Mouse (Mus musculus): ENCODE measurements at regions not wholly inside any gene's neighbourhood (a gene's known extent, or its start where the extent isn't known, plus 50 kb on each side); places are given as distances from the start of the nearest gene placed in this dataset.

DNA sequence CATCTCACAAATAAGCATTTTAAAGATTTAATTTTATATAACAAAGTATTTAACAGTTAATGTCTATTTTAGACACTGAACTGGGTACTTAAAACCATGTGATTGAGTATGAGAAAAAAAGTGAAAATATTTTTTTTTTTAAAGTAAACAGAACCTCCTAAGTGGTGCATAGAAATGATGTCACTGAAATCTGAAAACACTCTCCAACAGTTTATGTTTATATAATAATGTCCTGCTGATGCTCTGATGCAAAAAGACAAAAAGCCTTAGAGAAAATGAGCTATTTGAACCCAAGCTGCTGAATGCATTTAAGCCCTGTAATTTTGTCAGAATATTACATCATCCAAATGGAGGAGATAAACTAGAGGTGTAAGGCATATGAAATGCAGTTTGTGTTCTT, 3447.1 kb downstream of the 9330182O14Rik start:
- Histone ChIP-seq H3K9ac (no peak overlapping the region), H3K4me1 (replicated peaks; ENCODE audit: control insufficient read depth, insufficient read depth, low read length) (no peaks in the 10 kb centered on the region), H3K4me3 (replicated peaks; ENCODE audit: low read length) (no peak overlapping the region), H3K4me2 (replicated peaks) (no peak overlapping the region), H3K9me3 (ENCODE audit: control insufficient read depth, low read length) (no peaks in the 10 kb centered on the region), H3K27me3 (ENCODE audit: control insufficient read depth, insufficient read depth, low read length) (no peaks in the 10 kb centered on the region), H3K27ac (no peak overlapping the region), H3K36me3 (replicated peaks; ENCODE audit: control insufficient read depth, insufficient read depth) (no peaks in the 10 kb centered on the region)
- no peak for DNase-seq (ENCODE audit: low spot score)
- no peak for ATAC-seq (ENCODE audit: low FRiP score)

DNA sequence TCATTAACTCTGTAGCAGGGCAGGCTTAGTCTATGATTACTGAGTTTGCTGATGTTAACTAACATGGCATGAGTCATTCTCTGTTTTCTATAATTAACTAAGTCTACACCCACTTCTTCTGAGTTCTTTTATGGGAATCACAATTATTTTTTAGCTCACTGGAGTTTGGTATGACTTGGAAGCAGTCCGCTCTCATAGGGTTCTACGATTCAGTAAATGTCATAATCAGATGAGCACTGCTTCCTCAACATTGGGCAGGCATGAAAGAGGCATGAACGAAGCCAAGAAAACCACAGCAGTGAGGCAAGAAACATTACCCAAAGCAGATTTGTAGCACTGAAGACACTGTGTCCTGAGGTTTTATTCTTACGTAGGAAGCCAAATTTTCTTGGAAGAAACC, 3451.6 kb downstream of the 9330182O14Rik start:
- H3K9me3 ChIP-seq (ENCODE audit: control insufficient read depth, low read length) = no peaks in the 10 kb centered on the region
- DNase-seq (ENCODE audit: low spot score) (no peak), ATAC-seq (ENCODE audit: low FRiP score) (no peak)

DNA sequence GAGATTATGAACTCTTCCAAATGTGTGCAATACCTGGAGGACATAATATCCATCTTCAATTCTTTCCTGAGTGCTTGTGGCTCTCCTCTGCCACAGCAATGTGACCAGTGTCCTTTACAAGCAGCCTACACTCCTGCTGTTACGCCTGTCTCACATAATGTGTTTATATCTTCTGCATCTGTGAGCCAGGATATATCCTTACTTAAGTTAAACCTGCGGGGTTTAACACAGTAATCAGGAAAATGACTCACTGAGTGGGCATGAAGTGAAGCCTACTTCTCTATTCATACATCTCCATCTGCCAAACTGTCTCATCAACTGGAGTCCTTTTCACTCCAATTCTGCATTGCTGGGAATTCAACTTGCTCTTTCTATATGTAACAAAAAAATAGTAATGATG, 3453.9 kb downstream of the 9330182O14Rik start:
- 80% methylated on average over 2 of the region's 2 CpGs for WGBS
- Histone ChIP-seq H3K27ac (no peak overlapping the region), H3K4me3 (replicated peaks; ENCODE audit: low read length) (no peak overlapping the region), H3K36me3 (replicated peaks; ENCODE audit: control insufficient read depth, insufficient read depth) (no peaks in the 10 kb centered on the region), H3K9ac (no peak overlapping the region), H3K4me1 (replicated peaks; ENCODE audit: control insufficient read depth, insufficient read depth, low read length) (no peaks in the 10 kb centered on the region), H3K9me3 (ENCODE audit: control insufficient read depth, low read length) (no peaks in the 10 kb centered on the region), H3K27me3 (ENCODE audit: control insufficient read depth, insufficient read depth, low read length) (no peaks in the 10 kb centered on the region), H3K4me2 (replicated peaks) (no peak overlapping the region)
- no peak for ATAC-seq (ENCODE audit: low FRiP score)
- no peak for DNase-seq (ENCODE audit: low spot score)

More for the DNA sequence above, 3451.6 kb downstream of the 9330182O14Rik start:
- Histone ChIP-seq H3K27me3 (ENCODE audit: control insufficient read depth, insufficient read depth, low read length) (no peaks in the 10 kb centered on the region), H3K4me2 (replicated peaks) (no peak overlapping the region), H3K9ac (no peak overlapping the region), H3K4me3 (replicated peaks; ENCODE audit: low read length) (no peak overlapping the region), H3K4me1 (replicated peaks; ENCODE audit: control insufficient read depth, insufficient read depth, low read length) (no peaks in the 10 kb centered on the region), H3K27ac (no peak overlapping the region), H3K36me3 (replicated peaks; ENCODE audit: control insufficient read depth, insufficient read depth) (no peaks in the 10 kb centered on the region)
- WGBS = 92% methylated on average over 4 of the region's 4 CpGs

DNA sequence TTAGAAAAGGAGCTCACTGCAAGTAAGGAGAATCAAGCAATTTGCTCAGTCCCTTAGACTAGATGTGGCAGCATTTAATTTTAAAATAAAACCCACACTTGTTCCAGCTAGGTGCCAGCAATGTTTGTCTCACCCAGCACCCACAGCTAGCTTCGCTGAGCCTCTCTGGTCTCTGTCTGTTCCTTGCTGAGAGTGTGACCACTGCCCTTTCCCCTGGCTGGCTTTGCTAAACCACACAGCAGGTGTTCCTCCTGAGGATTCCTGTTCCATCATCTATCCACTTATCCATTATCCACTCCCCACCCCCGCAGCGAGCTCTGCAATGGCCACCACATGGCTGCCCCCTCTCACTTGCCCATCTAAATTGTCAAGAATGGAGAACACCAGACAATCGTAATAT, 3473.5 kb downstream of the 9330182O14Rik start:
- Histone ChIP-seq H3K4me2 (replicated peaks) (no peak overlapping the region), H3K9ac (no peak overlapping the region), H3K9me3 (ENCODE audit: control insufficient read depth, low read length) (no peaks in the 10 kb centered on the region), H3K4me1 (replicated peaks; ENCODE audit: control insufficient read depth, insufficient read depth, low read length) (no peaks in the 10 kb centered on the region), H3K27me3 (ENCODE audit: control insufficient read depth, insufficient read depth, low read length) (no peaks in the 10 kb centered on the region), H3K36me3 (replicated peaks; ENCODE audit: control insufficient read depth, insufficient read depth) (no peaks in the 10 kb centered on the region), H3K4me3 (replicated peaks; ENCODE audit: low read length) (no peak overlapping the region), H3K27ac (no peak overlapping the region)
- ATAC-seq (ENCODE audit: low FRiP score) (no peak), DNase-seq (ENCODE audit: low spot score) (no peak)
- WGBS = 91% methylated on average over 4 of the region's 4 CpGs

DNA sequence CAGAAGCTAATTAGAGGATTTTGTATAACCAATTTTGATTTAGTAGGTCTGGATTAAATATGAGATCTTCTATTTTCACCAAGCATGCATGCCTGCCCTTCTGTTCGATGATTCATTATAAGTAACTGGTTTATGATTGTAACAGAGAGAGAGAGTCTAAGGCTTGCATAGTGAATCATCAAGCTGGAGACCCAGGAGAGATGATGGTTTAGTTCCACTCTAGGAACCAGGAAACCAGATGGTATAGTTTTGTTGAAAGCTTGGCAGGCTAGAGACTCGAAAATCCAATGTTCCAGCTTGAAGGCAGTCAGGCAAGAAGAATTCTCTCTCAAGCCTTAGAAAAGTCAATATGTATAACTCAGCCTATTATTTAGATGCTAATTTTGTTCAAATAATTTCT, 3475.7 kb downstream of the 9330182O14Rik start:
- no peaks in the 10 kb centered on the region for H3K4me1 ChIP-seq (replicated peaks; ENCODE audit: control insufficient read depth, insufficient read depth, low read length)
- H3K9ac ChIP-seq = no peak overlapping the region
- WGBS = 85% methylated on average over 2 of the region's 2 CpGs
- no peaks in the 10 kb centered on the region for H3K27me3 ChIP-seq (ENCODE audit: control insufficient read depth, insufficient read depth, low read length)
- H3K36me3 ChIP-seq (replicated peaks; ENCODE audit: control insufficient read depth, insufficient read depth) = no peaks in the 10 kb centered on the region
- no peak overlapping the region for H3K27ac ChIP-seq
- H3K4me2 ChIP-seq (replicated peaks) = no peak overlapping the region
- H3K4me3 ChIP-seq (replicated peaks; ENCODE audit: low read length) = no peak overlapping the region
- DNase-seq (ENCODE audit: low spot score) = no peak
- ATAC-seq (ENCODE audit: low FRiP score) = no peak
- no peaks in the 10 kb centered on the region for H3K9me3 ChIP-seq (ENCODE audit: control insufficient read depth, low read length)

DNA sequence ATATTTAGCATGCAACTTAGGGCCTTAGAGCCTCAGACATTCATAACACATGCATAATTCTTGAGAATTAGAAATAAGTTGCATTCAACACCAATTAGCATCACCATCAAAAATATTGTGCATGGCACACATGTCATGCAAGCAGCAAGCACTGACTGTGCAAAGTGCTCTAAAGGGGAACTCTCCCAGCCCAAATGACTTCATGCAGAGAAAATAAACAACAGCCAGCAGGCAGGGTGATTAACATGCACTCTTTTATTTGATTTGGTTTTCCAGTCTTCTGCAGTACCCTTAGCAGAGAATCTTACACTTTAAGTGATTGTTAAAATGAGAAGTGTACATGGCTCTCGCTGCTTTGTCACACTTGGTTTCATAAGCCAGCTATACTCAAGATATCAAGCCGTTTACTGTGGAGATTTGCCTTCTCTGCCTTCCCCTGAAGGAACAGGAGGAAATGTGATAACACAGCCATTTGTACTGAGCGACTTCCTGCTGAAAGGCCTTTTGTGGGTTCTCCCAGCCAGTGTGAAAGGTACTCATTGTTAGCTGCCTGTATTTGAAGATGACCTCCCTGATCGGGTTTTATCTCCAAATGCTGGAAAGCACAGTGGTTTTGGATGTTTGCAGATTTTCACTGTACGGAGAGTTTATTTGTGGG, 3480.0 kb downstream of the 9330182O14Rik start:
- Histone ChIP-seq H3K27ac (no peak overlapping the region), H3K4me3 (replicated peaks; ENCODE audit: low read length) (no peak overlapping the region), H3K36me3 (replicated peaks; ENCODE audit: control insufficient read depth, insufficient read depth) (no peaks in the 10 kb centered on the region), H3K9me3 (ENCODE audit: control insufficient read depth, low read length) (no peaks in the 10 kb centered on the region), H3K9ac (no peak overlapping the region), H3K4me1 (replicated peaks; ENCODE audit: control insufficient read depth, insufficient read depth, low read length) (no peaks in the 10 kb centered on the region), H3K4me2 (replicated peaks) (no peak overlapping the region), H3K27me3 (ENCODE audit: control insufficient read depth, insufficient read depth, low read length) (no peaks in the 10 kb centered on the region)
- WGBS = 34% methylated on average over 5 of the region's 5 CpGs
- DNase-seq (ENCODE audit: low spot score) = no peak
- ATAC-seq (ENCODE audit: low FRiP score) = peak; percentile 62; the same call in 1 of the 2 replicates

DNA sequence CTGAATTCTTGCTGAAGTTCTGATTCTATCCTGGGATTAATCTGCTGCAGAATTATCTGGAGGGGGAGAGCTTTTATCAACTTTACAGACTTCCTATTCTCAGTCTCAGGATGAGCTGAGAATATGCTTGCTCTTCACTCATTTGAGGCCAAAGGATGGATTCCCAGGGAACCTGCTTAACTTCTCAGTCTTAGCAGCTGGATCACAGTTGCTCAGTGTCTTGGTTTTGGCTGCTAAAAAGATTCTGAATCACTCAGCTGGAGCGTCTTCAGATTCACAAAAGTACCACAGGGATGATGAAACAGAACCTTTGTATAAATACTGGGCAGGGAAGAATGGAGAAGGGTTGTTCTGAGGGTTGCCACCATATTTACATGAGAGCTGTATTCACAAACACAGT, 3481.6 kb downstream of the 9330182O14Rik start:
- WGBS = 78% methylated on average over 1 of the region's 1 CpGs
- Histone ChIP-seq H3K27ac (no peak overlapping the region), H3K4me1 (replicated peaks; ENCODE audit: control insufficient read depth, insufficient read depth, low read length) (no peaks in the 10 kb centered on the region), H3K4me3 (replicated peaks; ENCODE audit: low read length) (no peak overlapping the region), H3K36me3 (replicated peaks; ENCODE audit: control insufficient read depth, insufficient read depth) (no peaks in the 10 kb centered on the region), H3K4me2 (replicated peaks) (no peak overlapping the region), H3K9me3 (ENCODE audit: control insufficient read depth, low read length) (no peaks in the 10 kb centered on the region), H3K9ac (no peak overlapping the region), H3K27me3 (ENCODE audit: control insufficient read depth, insufficient read depth, low read length) (no peaks in the 10 kb centered on the region)
- ATAC-seq (ENCODE audit: low FRiP score) = no peak
- DNase-seq (ENCODE audit: low spot score) = no peak

DNA sequence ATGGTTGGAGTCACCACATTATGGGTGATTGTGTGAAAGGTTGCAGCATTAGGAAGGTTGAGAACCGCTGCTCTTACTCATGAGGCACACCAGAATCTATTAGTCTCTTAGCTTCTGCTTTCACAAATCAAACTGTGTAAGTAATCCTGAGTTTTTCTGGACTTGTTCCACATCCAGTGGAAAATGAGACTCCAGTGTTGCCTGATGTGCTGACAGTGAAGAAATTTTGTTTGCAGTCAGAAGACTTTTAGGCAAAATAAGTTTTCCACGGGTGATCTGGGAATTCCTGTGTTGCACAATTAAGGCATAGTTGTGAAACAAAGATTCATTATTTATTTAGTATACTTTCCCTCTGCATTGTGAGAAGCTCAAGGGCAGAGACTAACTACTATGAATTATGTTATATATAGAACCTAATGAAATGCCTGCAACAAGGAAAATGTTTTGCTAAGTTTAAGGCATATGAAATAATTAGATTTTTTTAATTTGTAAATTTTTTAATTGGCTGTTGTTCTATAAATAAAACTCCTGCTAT, 3490.3 kb downstream of the 9330182O14Rik start:
- H3K9me3 ChIP-seq (ENCODE audit: control insufficient read depth, low read length) = no peaks in the 10 kb centered on the region
- no peak overlapping the region for H3K27ac ChIP-seq
- 78% methylated on average over 2 of the region's 2 CpGs for WGBS
- ATAC-seq (ENCODE audit: low FRiP score) = no peak
- H3K4me1 ChIP-seq (replicated peaks; ENCODE audit: control insufficient read depth, insufficient read depth, low read length) = no peaks in the 10 kb centered on the region
- H3K27me3 ChIP-seq (ENCODE audit: control insufficient read depth, insufficient read depth, low read length) = no peaks in the 10 kb centered on the region
- no peak overlapping the region for H3K9ac ChIP-seq
- no peak overlapping the region for H3K4me2 ChIP-seq (replicated peaks)
- H3K36me3 ChIP-seq (replicated peaks; ENCODE audit: control insufficient read depth, insufficient read depth) = no peaks in the 10 kb centered on the region
- H3K4me3 ChIP-seq (replicated peaks; ENCODE audit: low read length) = no peak overlapping the region
- DNase-seq (ENCODE audit: low spot score) = no peak

DNA sequence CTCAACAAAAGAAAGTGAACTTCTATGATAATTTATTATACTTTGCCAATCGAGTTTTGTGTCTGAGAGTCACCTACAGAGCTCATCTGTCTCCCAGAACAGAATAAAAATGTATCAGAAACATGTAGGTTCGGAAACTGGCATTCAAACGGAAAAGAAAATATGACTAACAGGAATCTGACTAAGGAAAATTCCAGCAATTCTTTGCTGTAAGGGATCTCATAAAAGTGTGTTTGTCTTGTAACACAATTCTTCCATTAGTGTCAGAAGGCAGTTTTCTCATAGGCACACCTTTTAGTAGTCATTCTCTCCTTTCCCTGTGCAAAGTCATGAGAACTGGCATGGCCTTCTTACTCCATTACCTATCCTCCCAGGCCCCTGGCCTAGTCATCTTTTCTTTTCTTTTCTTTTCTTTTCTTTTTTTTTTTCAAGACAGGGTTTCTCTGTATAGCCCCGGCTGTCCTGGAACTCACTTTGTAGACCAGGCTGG, 3490.9 kb downstream of the 9330182O14Rik start:
- ATAC-seq (ENCODE audit: low FRiP score) = no peak
- H3K4me2 ChIP-seq (replicated peaks) = no peak overlapping the region
- DNase-seq (ENCODE audit: low spot score) = no peak
- 73% methylated on average over 4 of the region's 4 CpGs for WGBS
- H3K36me3 ChIP-seq (replicated peaks; ENCODE audit: control insufficient read depth, insufficient read depth) = no peaks in the 10 kb centered on the region
- H3K27me3 ChIP-seq (ENCODE audit: control insufficient read depth, insufficient read depth, low read length) = no peaks in the 10 kb centered on the region
- H3K9ac ChIP-seq = no peak overlapping the region
- no peak overlapping the region for H3K27ac ChIP-seq
- H3K9me3 ChIP-seq (ENCODE audit: control insufficient read depth, low read length) = no peaks in the 10 kb centered on the region
- no peak overlapping the region for H3K4me3 ChIP-seq (replicated peaks; ENCODE audit: low read length)
- H3K4me1 ChIP-seq (replicated peaks; ENCODE audit: control insufficient read depth, insufficient read depth, low read length) = no peaks in the 10 kb centered on the region
